Mouse (Mus musculus): ENCODE measurements around the gene Fat3. TPM values are rescaled to one million over a fixed set of nuclear protein-coding genes. Genes with fewer than 3 reads are reported as not detected.

The Fat3 gene
- polyA plus RNA-seq, 1 experiment from 2014 or later: 7.5 TPM

DNA sequence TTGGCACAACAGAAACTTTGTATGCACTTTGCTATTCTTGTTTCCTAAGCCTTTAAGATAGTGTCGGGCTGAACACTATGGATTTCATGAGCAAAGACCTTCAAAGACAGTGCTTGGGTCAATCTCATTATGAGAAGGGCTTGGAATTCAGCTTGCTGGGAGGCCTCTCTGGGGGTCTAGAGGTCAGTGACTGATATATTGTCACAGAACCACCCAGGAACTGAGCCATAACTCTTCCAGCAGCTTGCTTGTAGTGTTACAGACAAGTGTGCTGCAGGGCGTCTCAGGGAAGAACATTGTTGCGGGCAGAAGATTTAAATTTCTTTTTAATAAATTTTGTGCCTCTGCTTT lies 347.5 kb downstream of the Fat3 start:
- ATAC-seq: no peak
- Histone ChIP-seq H3K9me3 (ENCODE audit: control insufficient read depth, low read length) (no peaks in the 10 kb centered on the region), H3K4me1 (ENCODE audit: control insufficient read depth, insufficient read depth, low read depth, low read length) (no peaks in the 10 kb centered on the region), H3K27me3 (replicated peaks; ENCODE audit: control insufficient read depth, insufficient read depth, low read length) (no peaks in the 10 kb centered on the region), H3K36me3 (ENCODE audit: control insufficient read depth, insufficient read depth, low read length) (no peaks in the 10 kb centered on the region), H3K4me3 (ENCODE audit: low read length) (no peak overlapping the region), H3K9ac (ENCODE audit: low read depth, low read length) (no peak overlapping the region), H3K27ac (ENCODE audit: low read depth, low read length) (no peak overlapping the region), H3K4me2 (ENCODE audit: low read length) (no peak overlapping the region)
- 36% methylated on average over 3 of the region's 3 CpGs for WGBS

DNA sequence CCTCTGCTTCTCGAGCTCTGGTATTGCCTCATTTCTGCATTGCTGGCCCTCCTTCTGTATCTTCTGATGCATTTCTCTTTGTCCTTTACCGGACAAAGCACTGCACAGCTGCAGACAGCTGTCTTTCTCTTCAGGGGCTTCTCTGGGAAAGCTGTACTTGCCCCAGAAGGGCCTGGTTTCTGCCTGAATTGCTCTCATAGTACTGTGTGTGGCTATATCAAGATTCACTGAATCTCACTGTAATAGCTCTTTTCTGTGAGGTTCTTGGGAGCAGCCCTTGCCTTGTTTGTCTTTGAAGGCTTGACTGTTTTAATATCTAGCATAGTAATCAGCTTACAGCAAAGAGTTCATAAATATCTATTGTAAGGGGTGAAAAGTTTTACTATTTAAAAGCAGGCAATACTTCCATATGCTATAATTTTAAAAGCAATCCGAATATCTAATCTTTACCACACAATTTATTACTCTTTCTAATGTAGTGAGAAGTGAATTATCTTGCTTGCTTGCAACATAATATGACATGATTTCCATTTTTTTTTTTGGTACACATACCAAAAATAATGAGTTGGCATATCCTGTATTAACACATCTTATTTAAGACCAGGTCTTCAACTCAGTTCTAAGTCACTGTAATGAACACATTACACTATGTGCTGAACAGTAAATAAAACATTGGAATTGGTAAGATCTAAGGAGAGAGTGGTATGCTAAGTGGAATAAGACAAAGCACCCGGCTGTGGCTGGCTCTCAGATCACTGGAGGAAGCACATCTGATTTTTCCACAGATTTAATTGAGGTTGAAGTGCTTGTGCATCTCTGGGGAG lies 348.1 kb downstream of the Fat3 start:
- no peaks in the 10 kb centered on the region for H3K36me3 ChIP-seq (ENCODE audit: control insufficient read depth, insufficient read depth, low read length)
- H3K4me2 ChIP-seq (ENCODE audit: low read length): no peak overlapping the region
- H3K4me3 ChIP-seq (ENCODE audit: low read length): no peak overlapping the region
- H3K9ac ChIP-seq (ENCODE audit: low read depth, low read length): no peak overlapping the region
- H3K9me3 ChIP-seq (ENCODE audit: control insufficient read depth, low read length): no peaks in the 10 kb centered on the region
- no peak for ATAC-seq
- no peaks in the 10 kb centered on the region for H3K27me3 ChIP-seq (replicated peaks; ENCODE audit: control insufficient read depth, insufficient read depth, low read length)
- no peak overlapping the region for H3K27ac ChIP-seq (ENCODE audit: low read depth, low read length)
- 37% methylated on average over 4 of the region's 4 CpGs for WGBS
- H3K4me1 ChIP-seq (ENCODE audit: control insufficient read depth, insufficient read depth, low read depth, low read length): peaks cover under 1% of the 10 kb centered on the region; the same call in 1 of the 2 replicates

DNA sequence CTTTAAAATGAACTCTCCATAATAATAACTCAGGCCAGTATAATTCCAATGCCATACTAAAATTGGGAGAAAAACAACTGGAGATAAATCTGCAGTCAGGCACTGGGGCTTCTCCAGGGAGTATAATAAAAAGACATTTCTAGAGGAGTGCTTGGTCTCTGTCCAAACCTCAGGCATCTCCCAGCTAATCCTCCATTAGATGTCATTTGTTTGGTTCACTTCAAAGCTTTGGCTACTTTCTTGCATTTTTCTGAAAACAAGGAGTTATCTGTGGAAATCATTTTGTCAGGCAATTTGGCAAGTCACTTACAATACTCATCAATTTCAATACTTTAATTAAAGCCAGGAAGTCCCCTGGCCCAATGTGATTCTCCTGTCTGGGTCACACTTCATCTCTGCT lies 351.0 kb downstream of the Fat3 start:
- no peaks in the 10 kb centered on the region for H3K27me3 ChIP-seq (replicated peaks; ENCODE audit: control insufficient read depth, insufficient read depth, low read length)
- no peak for ATAC-seq
- peaks cover 4% of the 10 kb centered on the region; the same call in 1 of the 2 replicates for H3K4me1 ChIP-seq (ENCODE audit: control insufficient read depth, insufficient read depth, low read depth, low read length)
- no peaks in the 10 kb centered on the region for H3K9me3 ChIP-seq (ENCODE audit: control insufficient read depth, low read length)
- no peak overlapping the region for H3K4me2 ChIP-seq (ENCODE audit: low read length)
- H3K4me3 ChIP-seq (ENCODE audit: low read length): no peak overlapping the region
- no peaks in the 10 kb centered on the region for H3K36me3 ChIP-seq (ENCODE audit: control insufficient read depth, insufficient read depth, low read length)
- no peak overlapping the region for H3K9ac ChIP-seq (ENCODE audit: low read depth, low read length)
- H3K27ac ChIP-seq (ENCODE audit: low read depth, low read length): no peak overlapping the region

GRCm38 (mm10) chr9:16147735-16148134 lies 353.4 kb downstream of the Fat3 start:
- no peaks in the 10 kb centered on the region for H3K27me3 ChIP-seq (replicated peaks; ENCODE audit: control insufficient read depth, insufficient read depth, low read length)
- H3K9me3 ChIP-seq (ENCODE audit: control insufficient read depth, low read length): no peaks in the 10 kb centered on the region
- ATAC-seq: peak; percentile 69
- no peak overlapping the region for H3K4me2 ChIP-seq (ENCODE audit: low read length)
- peaks cover 4% of the 10 kb centered on the region; the same call in 1 of the 2 replicates for H3K4me1 ChIP-seq (ENCODE audit: control insufficient read depth, insufficient read depth, low read depth, low read length)
- no peak overlapping the region for H3K27ac ChIP-seq (ENCODE audit: low read depth, low read length)
- no peaks in the 10 kb centered on the region for H3K36me3 ChIP-seq (ENCODE audit: control insufficient read depth, insufficient read depth, low read length)
- H3K4me3 ChIP-seq (ENCODE audit: low read length): no peak overlapping the region
- H3K9ac ChIP-seq (ENCODE audit: low read depth, low read length): no peak overlapping the region
- WGBS: 24% methylated on average over 1 of the region's 1 CpGs

- 59% methylated on average over 3 of the region's 3 CpGs for WGBS
- no peaks in the 10 kb centered on the region for H3K27me3 ChIP-seq (replicated peaks; ENCODE audit: control insufficient read depth, insufficient read depth, low read length)
Observed at GRCm38 (mm10) chr9:16144684-16145083, 356.4 kb downstream of the Fat3 start.

GRCm38 (mm10) chr9:16139300-16139699 lies 361.8 kb downstream of the Fat3 start:
- Histone ChIP-seq H3K36me3 (ENCODE audit: control insufficient read depth, insufficient read depth, low read length) (no peaks in the 10 kb centered on the region), H3K9ac (ENCODE audit: low read depth, low read length) (no peak overlapping the region), H3K27me3 (replicated peaks; ENCODE audit: control insufficient read depth, insufficient read depth, low read length) (no peaks in the 10 kb centered on the region), H3K4me2 (ENCODE audit: low read length) (no peak overlapping the region), H3K4me3 (ENCODE audit: low read length) (no peak overlapping the region), H3K4me1 (ENCODE audit: control insufficient read depth, insufficient read depth, low read depth, low read length) (0 out of 2 replicates have a peak, but pooled peaks cover 2% of the 10 kb centered on the region), H3K9me3 (ENCODE audit: control insufficient read depth, low read length) (no peaks in the 10 kb centered on the region), H3K27ac (ENCODE audit: low read depth, low read length) (no peak overlapping the region)
- ATAC-seq: no peak
- 36% methylated on average over 6 of the region's 6 CpGs for WGBS

More at GRCm38 (mm10) chr9:16144684-16145083, 356.4 kb downstream of the Fat3 start:
- Histone ChIP-seq H3K36me3 (ENCODE audit: control insufficient read depth, insufficient read depth, low read length) (no peaks in the 10 kb centered on the region), H3K4me1 (ENCODE audit: control insufficient read depth, insufficient read depth, low read depth, low read length) (peaks cover 4% of the 10 kb centered on the region; the same call in 1 of the 2 replicates), H3K4me3 (ENCODE audit: low read length) (no peak overlapping the region), H3K4me2 (ENCODE audit: low read length) (no peak overlapping the region), H3K9ac (ENCODE audit: low read depth, low read length) (no peak overlapping the region), H3K27ac (ENCODE audit: low read depth, low read length) (no peak overlapping the region), H3K9me3 (ENCODE audit: control insufficient read depth, low read length) (no peaks in the 10 kb centered on the region)
- no peak for ATAC-seq

DNA sequence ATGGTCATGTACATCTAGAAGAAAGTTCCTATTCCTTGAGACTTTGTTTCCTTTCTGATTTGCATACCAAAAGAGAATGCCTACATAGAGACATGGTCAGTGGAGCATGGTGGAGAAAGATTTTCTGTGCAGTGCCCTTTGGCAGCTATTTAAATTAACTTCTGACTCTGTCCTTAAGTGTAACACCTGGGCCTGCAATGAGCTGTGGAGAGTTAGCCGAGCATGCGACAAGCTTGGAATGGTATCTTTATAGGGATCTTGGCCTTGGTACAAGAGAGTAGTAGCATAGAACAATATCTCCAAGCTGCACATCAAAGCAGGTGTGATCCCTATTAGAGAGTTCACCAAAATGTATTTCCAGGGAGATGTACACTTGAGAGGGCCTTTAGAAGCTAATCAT lies 368.0 kb downstream of the Fat3 start:
- 75% methylated on average over 2 of the region's 2 CpGs for WGBS
- ATAC-seq: no peak
- H3K27ac ChIP-seq (ENCODE audit: low read depth, low read length): no peak overlapping the region

DNA sequence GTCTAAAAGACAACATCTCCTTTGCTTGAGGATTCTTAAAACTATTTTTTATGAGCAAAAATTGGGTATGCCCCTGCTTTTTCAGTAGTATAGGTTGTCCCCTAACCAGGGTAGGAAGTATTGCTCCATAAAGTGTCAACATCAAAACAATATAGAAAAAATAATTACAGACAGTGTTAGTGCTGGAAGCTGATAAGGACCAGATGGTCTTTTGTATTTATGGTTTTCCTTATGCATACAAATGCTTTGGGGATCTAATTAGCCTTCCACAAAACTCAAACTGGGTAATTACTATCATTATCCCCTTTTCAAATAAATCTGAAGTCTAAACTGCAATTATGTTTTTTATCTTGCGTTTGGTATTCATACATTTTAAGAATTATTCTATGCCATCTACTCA lies 368.5 kb downstream of the Fat3 start:
- no peak for ATAC-seq
- Histone ChIP-seq H3K4me3 (ENCODE audit: low read length) (no peak overlapping the region), H3K36me3 (ENCODE audit: control insufficient read depth, insufficient read depth, low read length) (no peaks in the 10 kb centered on the region), H3K4me1 (ENCODE audit: control insufficient read depth, insufficient read depth, low read depth, low read length) (no peaks in the 10 kb centered on the region), H3K4me2 (ENCODE audit: low read length) (no peak overlapping the region), H3K9ac (ENCODE audit: low read depth, low read length) (no peak overlapping the region), H3K27ac (ENCODE audit: low read depth, low read length) (no peak overlapping the region), H3K9me3 (ENCODE audit: control insufficient read depth, low read length) (no peaks in the 10 kb centered on the region), H3K27me3 (replicated peaks; ENCODE audit: control insufficient read depth, insufficient read depth, low read length) (no peaks in the 10 kb centered on the region)
- 65% methylated on average over 1 of the region's 1 CpGs for WGBS

More for the DNA sequence above, 368.0 kb downstream of the Fat3 start:
- Histone ChIP-seq H3K4me3 (ENCODE audit: low read length) (no peak overlapping the region), H3K36me3 (ENCODE audit: control insufficient read depth, insufficient read depth, low read length) (no peaks in the 10 kb centered on the region), H3K9ac (ENCODE audit: low read depth, low read length) (no peak overlapping the region), H3K4me2 (ENCODE audit: low read length) (no peak overlapping the region), H3K4me1 (ENCODE audit: control insufficient read depth, insufficient read depth, low read depth, low read length) (no peaks in the 10 kb centered on the region), H3K9me3 (ENCODE audit: control insufficient read depth, low read length) (no peaks in the 10 kb centered on the region), H3K27me3 (replicated peaks; ENCODE audit: control insufficient read depth, insufficient read depth, low read length) (no peaks in the 10 kb centered on the region)

GRCm38 (mm10) chr9:16121756-16122155 lies 379.3 kb downstream of the Fat3 start:
- Histone ChIP-seq H3K27me3 (replicated peaks; ENCODE audit: control insufficient read depth, insufficient read depth, low read length) (no peaks in the 10 kb centered on the region), H3K27ac (ENCODE audit: low read depth, low read length) (no peak overlapping the region), H3K4me2 (ENCODE audit: low read length) (no peak overlapping the region), H3K4me1 (ENCODE audit: control insufficient read depth, insufficient read depth, low read depth, low read length) (no peaks in the 10 kb centered on the region), H3K9me3 (ENCODE audit: control insufficient read depth, low read length) (no peaks in the 10 kb centered on the region), H3K9ac (ENCODE audit: low read depth, low read length) (no peak overlapping the region), H3K4me3 (ENCODE audit: low read length) (no peak overlapping the region), H3K36me3 (ENCODE audit: control insufficient read depth, insufficient read depth, low read length) (no peaks in the 10 kb centered on the region)
- ATAC-seq: no peak
- 79% methylated on average over 5 of the region's 5 CpGs for WGBS
